Mouse (Mus musculus): ENCODE results near the gene Mnd1. TPM values are rescaled to one million over a fixed set of nuclear protein-coding genes. Genes with fewer than 3 reads are reported as not detected.

The Mnd1 gene
- polyA plus RNA-seq, 1 experiment from 2014 or later, result 13.6 TPM

GRCm38 (mm10) chr3:84063369-84063914, 92.1 kb downstream of the Mnd1 start:
- DNase-seq (ENCODE audit: low spot score) (no peak), ATAC-seq (replicated peaks; ENCODE audit: low FRiP score, low TSS enrichment, low read depth) (no peak)
- Histone ChIP-seq H3K27me3 (replicated peaks; ENCODE audit: control insufficient read depth, insufficient read depth, low read length) (no peaks in the 10 kb centered on the region), H3K36me3 (ENCODE audit: control insufficient read depth, insufficient read depth, low read length) (no peaks in the 10 kb centered on the region), H3K4me1 (replicated peaks; ENCODE audit: control insufficient read depth, insufficient read depth, low read length) (peaks cover 8% of the 10 kb centered on the region; the same call in 1 of the 2 replicates), H3K27ac (ENCODE audit: low read depth) (no peak overlapping the region), H3K9me3 (ENCODE audit: control insufficient read depth, low read length) (no peaks in the 10 kb centered on the region), H3K9ac (ENCODE audit: low read length) (no peak overlapping the region), H3K4me3 (ENCODE audit: low read depth, low read length) (no peak overlapping the region), H3K4me2 (ENCODE audit: low read length) (no peak overlapping the region)
- 84% methylated on average over 2 of the region's 2 CpGs for WGBS

GRCm38 (mm10) chr3:84061523-84062453, 93.8 kb downstream of the Mnd1 start:
- no peak overlapping the region for H3K9ac ChIP-seq (ENCODE audit: low read length)
- no peaks in the 10 kb centered on the region for H3K36me3 ChIP-seq (ENCODE audit: control insufficient read depth, insufficient read depth, low read length)
- H3K4me2 ChIP-seq (ENCODE audit: low read length), result no peak overlapping the region
- H3K27me3 ChIP-seq (replicated peaks; ENCODE audit: control insufficient read depth, insufficient read depth, low read length), result no peaks in the 10 kb centered on the region
- WGBS, result 69% methylated on average over 13 of the region's 13 CpGs
- DNase-seq (ENCODE audit: low spot score) (no peak), ATAC-seq (replicated peaks; ENCODE audit: low FRiP score, low TSS enrichment, low read depth) (no peak)
- H3K4me3 ChIP-seq (ENCODE audit: low read depth, low read length), result no peak overlapping the region
- no peak overlapping the region for H3K27ac ChIP-seq (ENCODE audit: low read depth)
- peaks cover 8% of the 10 kb centered on the region; the same call in 1 of the 2 replicates for H3K4me1 ChIP-seq (replicated peaks; ENCODE audit: control insufficient read depth, insufficient read depth, low read length)
- H3K9me3 ChIP-seq (ENCODE audit: control insufficient read depth, low read length), result no peaks in the 10 kb centered on the region

GRCm38 (mm10) chr3:84060946-84061345, 94.6 kb downstream of the Mnd1 start:
- Histone ChIP-seq H3K27ac (ENCODE audit: low read depth) (no peak overlapping the region), H3K9ac (ENCODE audit: low read length) (no peak overlapping the region), H3K4me3 (ENCODE audit: low read depth, low read length) (no peak overlapping the region), H3K4me2 (ENCODE audit: low read length) (no peak overlapping the region), H3K27me3 (replicated peaks; ENCODE audit: control insufficient read depth, insufficient read depth, low read length) (no peaks in the 10 kb centered on the region), H3K36me3 (ENCODE audit: control insufficient read depth, insufficient read depth, low read length) (no peaks in the 10 kb centered on the region), H3K4me1 (replicated peaks; ENCODE audit: control insufficient read depth, insufficient read depth, low read length) (peaks cover 8% of the 10 kb centered on the region; the same call in 1 of the 2 replicates), H3K9me3 (ENCODE audit: control insufficient read depth, low read length) (no peaks in the 10 kb centered on the region)
- DNase-seq (ENCODE audit: low spot score) (no peak), ATAC-seq (replicated peaks; ENCODE audit: low FRiP score, low TSS enrichment, low read depth) (no peak)
- WGBS, result 88% methylated on average over 5 of the region's 5 CpGs

GRCm38 (mm10) chr3:84060128-84060527, 95.5 kb downstream of the Mnd1 start:
- Histone ChIP-seq H3K27me3 (replicated peaks; ENCODE audit: control insufficient read depth, insufficient read depth, low read length) (no peaks in the 10 kb centered on the region), H3K27ac (ENCODE audit: low read depth) (no peak overlapping the region), H3K4me2 (ENCODE audit: low read length) (no peak overlapping the region), H3K4me1 (replicated peaks; ENCODE audit: control insufficient read depth, insufficient read depth, low read length) (peaks cover 8% of the 10 kb centered on the region; the same call in 1 of the 2 replicates), H3K36me3 (ENCODE audit: control insufficient read depth, insufficient read depth, low read length) (no peaks in the 10 kb centered on the region), H3K9me3 (ENCODE audit: control insufficient read depth, low read length) (no peaks in the 10 kb centered on the region), H3K4me3 (ENCODE audit: low read depth, low read length) (no peak overlapping the region), H3K9ac (ENCODE audit: low read length) (no peak overlapping the region)
- DNase-seq (ENCODE audit: low spot score) (no peak), ATAC-seq (replicated peaks; ENCODE audit: low FRiP score, low TSS enrichment, low read depth) (no peak)
- WGBS, result 36% methylated on average over 4 of the region's 4 CpGs

- Histone ChIP-seq H3K36me3 (ENCODE audit: control insufficient read depth, insufficient read depth, low read length) (no peaks in the 10 kb centered on the region), H3K4me2 (ENCODE audit: low read length) (no peak overlapping the region), H3K9ac (ENCODE audit: low read length) (no peak overlapping the region), H3K27me3 (replicated peaks; ENCODE audit: control insufficient read depth, insufficient read depth, low read length) (no peaks in the 10 kb centered on the region), H3K4me1 (replicated peaks; ENCODE audit: control insufficient read depth, insufficient read depth, low read length) (peaks cover 8% of the 10 kb centered on the region; the same call in 1 of the 2 replicates), H3K9me3 (ENCODE audit: control insufficient read depth, low read length) (no peaks in the 10 kb centered on the region), H3K4me3 (ENCODE audit: low read depth, low read length) (no peak overlapping the region), H3K27ac (ENCODE audit: low read depth) (no peak overlapping the region)
- DNase-seq (ENCODE audit: low spot score), result no peak
- 35% methylated on average over 4 of the region's 4 CpGs for WGBS
- ATAC-seq (replicated peaks; ENCODE audit: low FRiP score, low TSS enrichment, low read depth), result no peak
Measured at GRCm38 (mm10) chr3:84059676-84060075, 95.9 kb downstream of the Mnd1 start.

GRCm38 (mm10) chr3:84059261-84059660, 96.3 kb downstream of the Mnd1 start:
- H3K27ac ChIP-seq (ENCODE audit: low read depth), result no peak overlapping the region

GRCm38 (mm10) chr3:84048729-84049175, 106.8 kb downstream of the Mnd1 start:
- peak overlapping the region; percentile 22; the same call in 1 of the 2 replicates for H3K4me2 ChIP-seq (ENCODE audit: low read length)
- no peaks in the 10 kb centered on the region for H3K9me3 ChIP-seq (ENCODE audit: control insufficient read depth, low read length)
- peaks cover 7% of the 10 kb centered on the region; the same call in 1 of the 2 replicates for H3K4me1 ChIP-seq (replicated peaks; ENCODE audit: control insufficient read depth, insufficient read depth, low read length)
- ATAC-seq (replicated peaks; ENCODE audit: low FRiP score, low TSS enrichment, low read depth), result 0 out of 2 replicates have a peak, but pooled peaks have one; percentile 32
- no peaks in the 10 kb centered on the region for H3K27me3 ChIP-seq (replicated peaks; ENCODE audit: control insufficient read depth, insufficient read depth, low read length)
- no peak overlapping the region for H3K27ac ChIP-seq (ENCODE audit: low read depth)
- WGBS, result 13% methylated on average over 9 of the region's 9 CpGs
- DNase-seq (ENCODE audit: low spot score), result peak; percentile 62
- H3K4me3 ChIP-seq (ENCODE audit: low read depth, low read length), result no peak overlapping the region
- H3K36me3 ChIP-seq (ENCODE audit: control insufficient read depth, insufficient read depth, low read length), result no peaks in the 10 kb centered on the region
- no peak overlapping the region for H3K9ac ChIP-seq (ENCODE audit: low read length)

More at GRCm38 (mm10) chr3:84059261-84059660, 96.3 kb downstream of the Mnd1 start:
- Histone ChIP-seq H3K9me3 (ENCODE audit: control insufficient read depth, low read length) (no peaks in the 10 kb centered on the region), H3K4me2 (ENCODE audit: low read length) (no peak overlapping the region), H3K36me3 (ENCODE audit: control insufficient read depth, insufficient read depth, low read length) (no peaks in the 10 kb centered on the region), H3K4me1 (replicated peaks; ENCODE audit: control insufficient read depth, insufficient read depth, low read length) (peaks cover 8% of the 10 kb centered on the region; the same call in 1 of the 2 replicates), H3K9ac (ENCODE audit: low read length) (no peak overlapping the region), H3K27me3 (replicated peaks; ENCODE audit: control insufficient read depth, insufficient read depth, low read length) (no peaks in the 10 kb centered on the region), H3K4me3 (ENCODE audit: low read depth, low read length) (no peak overlapping the region)
- no peak for ATAC-seq (replicated peaks; ENCODE audit: low FRiP score, low TSS enrichment, low read depth)
- DNase-seq (ENCODE audit: low spot score), result no peak
- WGBS, result 38% methylated on average over 13 of the region's 13 CpGs

- no peak overlapping the region for H3K4me3 ChIP-seq (ENCODE audit: low read depth, low read length)
- H3K4me1 ChIP-seq (replicated peaks; ENCODE audit: control insufficient read depth, insufficient read depth, low read length), result peaks cover 7% of the 10 kb centered on the region; the same call in 1 of the 2 replicates
- H3K4me2 ChIP-seq (ENCODE audit: low read length), result no peak overlapping the region
- no peak overlapping the region for H3K27ac ChIP-seq (ENCODE audit: low read depth)
- ATAC-seq (replicated peaks; ENCODE audit: low FRiP score, low TSS enrichment, low read depth) (no peak), DNase-seq (ENCODE audit: low spot score) (no peak)
- no peaks in the 10 kb centered on the region for H3K9me3 ChIP-seq (ENCODE audit: control insufficient read depth, low read length)
- H3K27me3 ChIP-seq (replicated peaks; ENCODE audit: control insufficient read depth, insufficient read depth, low read length), result no peaks in the 10 kb centered on the region
- H3K9ac ChIP-seq (ENCODE audit: low read length), result no peak overlapping the region
- no peaks in the 10 kb centered on the region for H3K36me3 ChIP-seq (ENCODE audit: control insufficient read depth, insufficient read depth, low read length)
- WGBS, result 81% methylated on average over 8 of the region's 8 CpGs
Measured at GRCm38 (mm10) chr3:84046206-84046605, 109.4 kb downstream of the Mnd1 start.

Data from intestine, embryonic 14.5 days (tissue).